Mouse (Mus musculus) cerebellum, adult 11 months (tissue): ENCODE measurements around the gene Chrnd.
A peak's percentile ranks its signal among the peaks of the same experiment; 100 is the strongest.

Experiments
- DNase-seq: peaks from one replicate; pipeline ENCODE4 v3.0.0; 2022

Chrnd gene

GRCm38 (mm10) chr1:87190429-87190828, at the start of gene Chrnd:
Gene Chrnd (plus strand): TSS chr1:87190607.
- no peak for DNase-seq

DNA sequence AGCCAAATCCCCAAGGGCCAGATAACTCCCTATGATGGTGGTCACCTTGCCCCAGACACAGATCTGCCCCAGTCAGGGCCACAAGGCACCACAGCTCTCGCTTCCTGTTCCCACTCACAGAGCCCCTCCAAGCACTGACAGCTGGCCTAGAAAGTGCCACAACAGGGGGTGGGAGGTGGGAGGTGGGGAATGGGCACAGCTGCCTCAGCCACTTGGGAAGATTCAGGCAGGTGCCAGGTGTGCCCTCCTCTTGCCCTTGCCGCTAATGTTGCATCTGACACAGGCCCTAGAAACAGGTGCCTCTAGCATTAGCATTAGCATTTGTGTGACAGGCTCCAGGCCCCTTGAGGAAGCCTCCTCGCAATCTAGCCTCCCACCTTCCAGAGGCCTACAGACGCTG, 48.9 kb upstream of the Chrnd start:
- DNase-seq = no peak

DNA sequence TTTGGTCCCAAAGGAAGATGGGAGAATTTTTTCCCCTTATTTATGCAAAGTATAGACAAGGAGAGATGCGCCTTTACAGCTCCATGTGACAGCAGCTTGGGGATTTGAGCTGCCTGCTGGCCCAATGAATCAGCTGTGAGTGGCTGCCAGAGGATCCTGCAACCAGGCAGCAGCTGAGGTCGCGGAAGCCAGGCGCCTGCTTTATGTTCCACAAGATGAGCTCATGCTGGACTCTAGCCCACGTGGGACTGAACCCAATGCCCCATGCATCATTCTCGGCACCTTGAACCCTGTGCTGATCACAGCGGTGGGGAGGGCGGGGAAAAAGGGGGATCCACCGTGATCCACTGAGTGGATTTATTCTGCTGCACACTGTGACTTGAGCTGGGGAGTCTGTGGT, 48.0 kb upstream of the Chrnd start:
- DNase-seq = no peak

DNA sequence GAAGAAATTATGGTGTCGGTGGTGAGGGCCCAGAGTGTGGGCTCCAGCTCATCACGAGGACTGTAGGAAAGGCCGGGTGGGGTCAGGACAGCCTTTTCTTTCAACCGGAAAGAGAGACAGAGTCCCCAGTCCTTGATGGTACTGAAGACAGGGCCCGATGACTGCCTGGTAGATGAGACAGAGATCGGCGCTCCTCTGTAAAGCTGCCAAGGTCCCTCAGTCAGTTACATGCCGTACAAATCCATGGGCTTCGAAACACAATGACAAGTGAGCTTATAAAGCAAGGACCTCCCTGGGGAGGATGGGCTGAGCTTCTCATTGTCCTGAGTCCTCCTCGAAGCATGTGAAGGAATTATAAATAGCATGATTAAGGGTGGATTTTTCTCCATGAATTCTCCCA, 47.3 kb upstream of the Chrnd start:
- no peak for DNase-seq

GRCm38 (mm10) chr1:87149422-87149821, 41.0 kb upstream of the Chrnd start:
- DNase-seq = no peak

DNA sequence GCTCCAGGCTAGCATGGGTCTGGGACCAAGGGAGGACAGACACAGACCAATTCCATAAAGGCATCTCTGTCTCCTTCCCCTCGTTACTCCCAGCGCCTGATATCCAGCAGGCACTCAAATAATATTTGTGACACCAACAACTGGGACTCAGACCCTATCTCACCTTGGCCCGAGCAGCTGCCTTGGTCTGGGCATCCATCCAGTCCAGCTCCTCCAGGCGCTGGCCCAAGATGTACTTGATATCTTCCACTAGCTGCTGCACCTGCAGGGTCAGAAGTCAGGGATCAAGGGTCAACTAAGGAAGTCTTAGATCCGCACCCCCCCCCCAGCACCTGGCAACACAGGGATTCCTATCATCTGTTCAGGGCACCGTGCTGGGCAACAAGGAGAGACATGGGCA, 39.1 kb upstream of the Chrnd start:
- DNase-seq = no peak

- no peak for DNase-seq
These were observed 36.5 kb upstream of the Chrnd start for GRCm38 (mm10) chr1:87153776-87154500.

GRCm38 (mm10) chr1:87154501-87155120, 35.8 kb upstream of the Chrnd start:
- no peak for DNase-seq

- DNase-seq = no peak
These were observed 34.7 kb upstream of the Chrnd start for GRCm38 (mm10) chr1:87155531-87156198.

DNA sequence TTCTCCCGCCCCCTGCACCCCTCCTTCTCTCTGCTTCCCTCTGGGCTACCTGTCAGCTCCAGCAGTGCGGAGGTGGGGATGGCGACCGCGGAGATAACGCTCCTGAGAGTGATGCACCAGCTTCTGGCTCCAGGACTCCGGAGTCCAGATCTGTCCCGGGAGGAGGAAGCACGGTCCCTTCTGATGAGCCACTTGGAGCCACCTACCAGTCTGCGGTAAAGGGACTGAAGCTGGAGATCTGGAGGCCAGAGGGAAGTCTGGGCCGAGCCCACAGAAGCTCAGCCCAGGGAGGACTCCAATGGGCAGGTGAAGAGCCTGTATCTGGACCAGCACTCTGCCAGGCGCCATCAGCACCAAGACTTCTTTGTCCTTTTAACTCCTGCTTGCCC, 34.2 kb upstream of the Chrnd start, which contains the start of gene Ecel1:
Ecel1 (minus strand) TSS at position 323 of the 389 bp plus-strand sequence.
- no peak for DNase-seq

- DNase-seq = no peak
These were observed 31.0 kb upstream of the Chrnd start for GRCm38 (mm10) chr1:87159396-87159795.

GRCm38 (mm10) chr1:87164164-87164795, 26.1 kb upstream of the Chrnd start:
- DNase-seq = no peak

DNA sequence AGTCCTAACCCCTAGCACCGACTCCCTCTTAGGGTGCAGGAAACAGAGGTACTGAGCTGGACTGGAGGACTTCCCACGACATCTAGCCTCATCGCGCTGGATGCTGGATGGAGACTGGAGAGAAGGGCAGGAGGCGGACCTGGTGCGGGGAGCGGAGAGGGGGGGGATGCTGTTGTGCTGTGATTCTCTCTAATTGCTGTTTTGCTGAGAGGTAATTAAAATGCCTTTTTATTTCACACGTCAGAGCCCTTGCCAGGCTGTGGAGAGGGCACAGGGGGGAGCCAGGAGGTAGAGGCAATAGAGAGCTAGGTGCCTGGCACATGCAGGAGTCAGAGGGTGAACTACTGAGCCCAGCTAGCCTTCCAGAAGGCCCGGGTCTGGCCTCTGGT, 25.6 kb upstream of the Chrnd start:
- no peak for DNase-seq

DNA sequence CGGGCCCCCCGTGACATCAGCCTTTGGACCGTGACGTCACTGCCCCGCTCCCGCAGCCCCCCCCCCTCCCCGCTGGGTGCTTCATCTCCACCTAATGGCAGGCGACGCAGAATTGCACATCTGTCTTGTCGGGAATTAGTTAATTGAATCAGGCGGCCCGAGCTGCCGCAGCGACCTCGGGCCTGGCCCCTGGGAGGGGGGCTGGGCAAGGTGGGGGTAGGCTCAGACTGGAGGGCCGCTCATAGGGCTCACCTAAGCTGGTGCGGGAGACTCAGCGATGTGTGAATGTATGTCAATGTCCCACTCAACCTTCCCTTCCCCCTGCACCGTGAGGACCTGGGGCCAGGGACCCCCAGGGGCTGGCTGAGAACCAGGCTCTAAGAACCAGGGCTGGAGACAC, 19.9 kb upstream of the Chrnd start:
- no peak for DNase-seq

GRCm38 (mm10) chr1:87171312-87171711, 19.1 kb upstream of the Chrnd start:
- no peak for DNase-seq

DNA sequence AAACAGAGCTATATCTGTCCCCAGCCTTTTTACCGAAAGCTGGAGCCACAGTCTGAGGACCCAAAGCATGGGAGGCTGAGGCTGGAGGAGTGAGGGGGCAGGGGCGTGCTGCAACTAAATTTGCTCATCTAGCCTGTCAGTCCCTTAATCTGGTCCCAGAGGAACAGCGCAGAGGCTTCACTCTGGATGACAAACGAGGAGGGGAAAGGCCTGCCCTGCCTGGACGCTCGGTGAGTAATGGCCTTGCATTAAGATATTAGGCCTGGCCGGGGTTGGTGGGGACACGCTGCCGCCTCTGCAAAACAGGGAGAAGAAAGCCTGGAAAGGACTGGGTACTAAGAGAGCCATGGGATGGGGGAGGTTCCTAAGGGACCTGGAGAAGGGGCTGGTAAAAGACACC, 18.1 kb upstream of the Chrnd start:
- no peak for DNase-seq

DNA sequence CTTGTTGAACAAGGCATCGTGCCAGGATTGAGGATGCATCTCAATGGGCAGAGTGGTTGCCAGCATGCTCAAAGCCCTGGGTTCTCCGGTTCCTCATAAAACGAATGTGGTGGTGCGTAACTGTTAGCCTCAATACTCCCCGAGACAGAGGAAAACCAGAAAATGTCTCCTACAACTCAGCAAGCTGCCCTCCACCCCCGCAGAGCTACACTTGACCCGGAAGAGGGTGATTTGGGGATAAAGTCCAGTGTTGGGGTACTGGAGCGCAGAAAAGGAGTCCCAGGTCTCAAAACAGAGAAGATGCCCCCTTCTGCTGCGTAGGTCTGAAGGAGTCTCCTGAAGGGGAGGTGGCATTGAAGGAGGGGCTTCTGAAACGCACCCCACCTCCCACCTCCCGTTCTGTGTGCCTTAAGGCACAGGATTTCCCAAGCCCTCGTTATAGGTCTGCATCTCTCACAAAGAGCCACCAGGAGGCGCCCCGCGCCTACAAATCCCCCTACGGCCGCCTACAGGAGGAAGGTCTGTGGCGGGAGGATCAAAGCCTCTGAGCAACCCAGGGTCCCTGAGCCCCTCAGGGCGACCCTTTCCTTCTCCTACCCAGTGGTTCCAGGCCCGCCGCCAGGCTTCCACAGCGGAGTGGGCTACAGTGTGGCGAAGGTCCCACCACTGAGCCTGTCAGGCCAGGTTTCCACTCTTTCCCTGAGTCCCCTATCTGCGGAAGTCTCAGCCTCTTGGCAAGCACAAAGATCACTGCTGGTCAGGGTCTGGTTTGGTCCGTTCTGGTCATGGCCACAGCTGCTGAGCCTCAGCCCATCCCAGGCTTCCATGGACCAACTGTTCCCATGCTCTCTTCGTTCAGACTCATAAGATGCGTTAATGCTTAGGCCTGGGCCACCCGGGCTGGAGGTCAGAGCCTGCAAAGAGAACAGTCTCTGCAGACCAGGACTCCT, 16.1 kb upstream of the Chrnd start:
- peak; percentile 40 for DNase-seq

DNA sequence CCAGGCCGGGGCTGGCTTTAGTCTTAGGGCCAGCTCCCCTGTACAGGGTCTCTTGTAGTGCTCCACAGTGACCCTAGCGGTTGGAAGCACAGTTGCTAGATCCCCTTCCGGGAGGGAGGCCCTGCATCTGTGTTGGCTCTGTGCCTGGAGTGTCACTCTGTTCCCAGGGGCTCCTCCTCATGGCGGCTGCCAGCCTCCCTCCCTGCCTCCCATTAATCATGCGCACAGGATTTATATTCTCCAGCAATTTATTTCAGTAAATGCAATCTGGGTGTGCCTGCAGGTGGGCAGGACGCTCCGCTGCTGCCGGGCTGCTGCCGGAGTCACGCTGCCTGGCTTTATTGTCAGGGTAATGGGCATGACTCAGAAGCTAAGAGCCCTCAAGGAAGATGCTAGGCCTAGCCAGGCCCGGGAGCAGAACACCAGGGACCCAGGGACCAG, 14.5 kb upstream of the Chrnd start:
- no peak for DNase-seq

GRCm38 (mm10) chr1:87180896-87181295, 9.5 kb upstream of the Chrnd start:
- DNase-seq = no peak

- no peak for DNase-seq
These were observed 7.4 kb upstream of the Chrnd start, which contains the start of gene Prss56 for GRCm38 (mm10) chr1:87183013-87183412. Gene Prss56 (plus strand): TSS chr1:87183313.

- no peak for DNase-seq
These were observed 6.2 kb upstream of the Chrnd start for GRCm38 (mm10) chr1:87183998-87184750.

DNA sequence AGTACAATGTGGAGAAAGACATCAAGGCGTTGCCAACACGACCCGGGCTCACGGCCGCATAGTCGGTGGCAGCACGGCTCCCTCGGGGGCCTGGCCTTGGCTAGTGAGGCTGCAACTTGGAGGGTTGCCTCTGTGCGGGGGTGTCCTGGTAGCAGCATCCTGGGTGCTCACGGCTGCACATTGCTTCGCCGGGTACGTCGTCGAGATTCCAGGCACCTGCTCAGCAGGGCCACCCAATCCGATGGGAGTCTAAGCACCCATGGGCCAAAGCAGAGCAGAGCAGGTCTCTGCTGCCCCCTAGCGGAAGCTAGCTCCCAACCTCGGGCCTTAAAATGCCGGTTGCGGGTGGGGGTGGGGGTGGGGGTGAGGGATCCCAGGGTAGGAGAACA, 5.7 kb upstream of the Chrnd start:
- peak; percentile 48 for DNase-seq
